ENCODE assay signal across 8 mouse cellular contexts in genomic region chr16:85549971-85550567, GRCm38 (mm10). TPM values are rescaled to one million over a fixed set of nuclear protein-coding genes. Genes with fewer than 3 reads are reported as not detected.
DNase-seq lines count a peak whose midpoint lies in the region; ATAC-seq lines count a peak whose summit lies in the region.

No protein-coding gene starts in this region.

- H3K27me3 ChIP-seq in embryonic facial prominence, embryonic 11.5 days (ENCODE audit: control insufficient read depth, insufficient read depth, low read length): no peaks in the 10 kb centered on the region

- no peaks in the 10 kb centered on the region for H3K9me3 ChIP-seq in embryonic facial prominence, embryonic 11.5 days (replicated peaks; ENCODE audit: control insufficient read depth, low read length)

- intact Hi-C loops in heart, postnatal 10 days (cut with DNase I): loop anchor here (10.0 kb wide), 2 partner anchors 125 to 775 kb away; partner anchors contain the start of gene Jam2

- ATAC-seq in embryonic facial prominence, embryonic 11.5 days (replicated peaks; ENCODE audit: insufficient number of reproducible peaks, low FRiP score, low TSS enrichment, low read depth): peak; percentile 64

- peak overlapping the region; percentile 82 for H3K4me2 ChIP-seq in embryonic facial prominence, embryonic 11.5 days (ENCODE audit: low read depth, low read length)

- DNase-seq in gastrocnemius, postnatal 10 days: peak; percentile 18
- no peak for DNase-seq in gastrocnemius, adult 18-20 months (ENCODE audit: low spot score)
- DNase-seq in embryonic facial prominence, embryonic 11.5 days (ENCODE audit: low spot score): peak; percentile 35
- DNase-seq in heart, postnatal 10 days: peak; percentile 33 to 34
- peak; percentile 52 to 64 for DNase-seq in kidney, postnatal 4 days
- DNase-seq in mesoderm, embryonic 11.5 days (ENCODE audit: low read depth, low spot score): peak; percentile 35
- DNase-seq in right cerebral cortex, postnatal 14 days: no peak
- DNase-seq in right cerebral cortex, postnatal 25 days: no peak

- H3K4me1 ChIP-seq in embryonic facial prominence, embryonic 11.5 days (ENCODE audit: control insufficient read depth, insufficient read depth, low read length): no peaks in the 10 kb centered on the region

- H3K4me3 ChIP-seq in embryonic facial prominence, embryonic 11.5 days (ENCODE audit: low read depth, low read length): peak overlapping the region; percentile 42

- H3K9ac ChIP-seq in embryonic facial prominence, embryonic 11.5 days (replicated peaks; ENCODE audit: low read length): peak overlapping the region; percentile 63

- no peak overlapping the region for H3K27ac ChIP-seq in embryonic facial prominence, embryonic 11.5 days (replicated peaks; ENCODE audit: low read depth, low read length)

- WGBS in embryonic facial prominence, embryonic 11.5 days: under 1% methylated on average over 25 of the region's 25 CpGs

- no peaks in the 10 kb centered on the region for H3K36me3 ChIP-seq in embryonic facial prominence, embryonic 11.5 days (replicated peaks; ENCODE audit: control insufficient read depth, insufficient read depth, low read depth, low read length)

RNA-seq across cellular contexts. Expression of gene Cyyr1, which starts 3.1 kb away (rescaled TPM):
- total RNA-seq in gastrocnemius, postnatal 10 days (2021): 10 to 100 TPM in 1 of 2 experiments, 1 to 10 TPM in 1; 9.0 to 12.4 TPM
- 10 to 100 TPM in 1 of 2 experiments, 1 to 10 TPM in 1; 8.0 to 11.5 TPM for total RNA-seq in gastrocnemius, adult 18-20 months (2021)
- polyA plus RNA-seq in embryonic facial prominence, embryonic 11.5 days (2014; fragmentation: Nextera tagmentation; extraction: Ambion mirVana): 2.5 and 2.9 TPM in 2 replicates
- total RNA-seq in heart, postnatal 10 days (2021): 10 to 100 TPM; 39.7 to 40.9 TPM

Comparison
In these comparisons a context has a peak if more than half of its experiments do, and no peak if none do; other contexts are left out.
1. DNase-seq: peak in gastrocnemius, postnatal 10 days (single experiment), embryonic facial prominence, embryonic 11.5 days (single experiment), heart, postnatal 10 days (2 of 2), kidney, postnatal 4 days (2 of 2) and mesoderm, embryonic 11.5 days (single experiment); none in gastrocnemius, adult 18-20 months (single experiment), right cerebral cortex, postnatal 14 days (single experiment) and right cerebral cortex, postnatal 25 days (single experiment).